Mouse (Mus musculus): Measurements from ENCODE around the gene Slc35e1. TPM values are rescaled to one million over a fixed set of nuclear protein-coding genes. Genes with fewer than 3 reads are reported as not detected.

Gene Slc35e1
- polyA plus RNA-seq, 1 experiment from 2014 or later, result 8.5 TPM

DNA sequence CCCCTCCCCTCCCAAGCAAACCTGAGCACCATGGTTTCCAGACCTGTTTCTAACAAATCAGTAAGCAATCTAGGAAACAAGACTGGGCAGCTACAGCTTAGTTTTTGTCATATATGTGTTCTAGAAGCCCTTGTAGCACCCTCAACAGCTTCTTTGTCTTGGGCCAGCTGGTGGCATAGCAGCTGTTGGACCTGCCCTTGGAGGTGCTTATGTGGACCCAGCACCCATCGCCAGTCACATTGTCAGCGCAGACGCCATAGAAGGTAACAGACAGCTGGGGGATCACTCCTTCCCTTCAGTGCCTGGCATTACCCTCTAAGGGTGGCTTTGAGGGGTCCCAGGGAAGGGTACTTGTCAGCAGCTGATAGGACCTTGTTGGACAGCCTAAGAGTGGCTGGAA is 34.6 kb downstream of the Slc35e1 start:
- Histone ChIP-seq H3K9me3 (ENCODE audit: control insufficient read depth, low read length) (no peaks in the 10 kb centered on the region), H3K4me1 (replicated peaks; ENCODE audit: control insufficient read depth, insufficient read depth) (no peaks in the 10 kb centered on the region), H3K4me2 (replicated peaks; ENCODE audit: low read depth) (no peak overlapping the region), H3K27me3 (ENCODE audit: control insufficient read depth, insufficient read depth, low read length) (no peaks in the 10 kb centered on the region), H3K36me3 (ENCODE audit: control insufficient read depth, insufficient read depth, low read length) (peaks cover 27% of the 10 kb centered on the region), H3K9ac (ENCODE audit: low read length) (no peak overlapping the region), H3K27ac (replicated peaks) (no peak overlapping the region), H3K4me3 (ENCODE audit: low read depth, low read length) (no peak overlapping the region)
- ATAC-seq (ENCODE audit: low FRiP score, low TSS enrichment), result no peak
- no peak for DNase-seq (ENCODE audit: low spot score)
- 90% methylated on average over 3 of the region's 3 CpGs for WGBS
- TF ChIP-seq EP300 (optimal IDR thresholded peaks at IDR 0.05) (no peak), CTCF (IDR thresholded peaks at IDR 0.05; ENCODE audit: low read depth) (no peak)

GRCm38 (mm10) chr8:72455317-72455716 is 37.1 kb downstream of the Slc35e1 start:
- TF ChIP-seq CTCF (IDR thresholded peaks at IDR 0.05; ENCODE audit: low read depth) (no peak), EP300 (optimal IDR thresholded peaks at IDR 0.05) (no peak)
- Histone ChIP-seq H3K36me3 (ENCODE audit: control insufficient read depth, insufficient read depth, low read length) (peaks cover 11% of the 10 kb centered on the region), H3K9me3 (ENCODE audit: control insufficient read depth, low read length) (no peaks in the 10 kb centered on the region), H3K4me1 (replicated peaks; ENCODE audit: control insufficient read depth, insufficient read depth) (no peaks in the 10 kb centered on the region), H3K4me3 (ENCODE audit: low read depth, low read length) (no peak overlapping the region), H3K27ac (replicated peaks) (no peak overlapping the region), H3K4me2 (replicated peaks; ENCODE audit: low read depth) (no peak overlapping the region), H3K9ac (ENCODE audit: low read length) (no peak overlapping the region), H3K27me3 (ENCODE audit: control insufficient read depth, insufficient read depth, low read length) (no peaks in the 10 kb centered on the region)
- WGBS, result 70% methylated on average over 4 of the region's 4 CpGs
- ATAC-seq (ENCODE audit: low FRiP score, low TSS enrichment) (no peak), DNase-seq (ENCODE audit: low spot score) (no peak)

DNA sequence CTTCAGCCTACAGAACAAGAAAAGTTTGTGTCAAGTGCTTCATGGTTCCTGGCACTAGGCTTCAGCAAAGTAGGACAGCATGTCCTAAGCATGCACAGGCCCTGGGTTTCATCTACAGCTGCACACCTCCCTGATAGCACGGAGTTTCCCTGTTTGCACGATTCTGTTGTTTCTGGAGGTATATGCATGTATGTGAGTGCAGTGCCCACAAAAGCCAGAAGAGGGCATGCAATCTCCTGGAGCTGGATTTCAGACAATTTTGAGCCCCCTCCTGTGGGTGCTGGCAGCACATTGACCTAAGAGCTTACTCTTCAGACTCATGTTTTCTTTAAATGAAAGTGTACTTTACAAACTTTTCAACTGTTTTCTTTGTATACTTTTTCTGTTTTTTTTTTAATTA is 38.5 kb downstream of the Slc35e1 start:
- Histone ChIP-seq H3K4me1 (replicated peaks; ENCODE audit: control insufficient read depth, insufficient read depth) (no peaks in the 10 kb centered on the region), H3K27me3 (ENCODE audit: control insufficient read depth, insufficient read depth, low read length) (no peaks in the 10 kb centered on the region), H3K9ac (ENCODE audit: low read length) (no peak overlapping the region), H3K36me3 (ENCODE audit: control insufficient read depth, insufficient read depth, low read length) (peaks cover 14% of the 10 kb centered on the region; the same call in 1 of the 2 replicates), H3K4me2 (replicated peaks; ENCODE audit: low read depth) (no peak overlapping the region), H3K9me3 (ENCODE audit: control insufficient read depth, low read length) (no peaks in the 10 kb centered on the region), H3K4me3 (ENCODE audit: low read depth, low read length) (no peak overlapping the region), H3K27ac (replicated peaks) (no peak overlapping the region)
- TF ChIP-seq CTCF (IDR thresholded peaks at IDR 0.05; ENCODE audit: low read depth) (0 out of 2 replicates have a peak, but pooled peaks have one; percentile 18), EP300 (optimal IDR thresholded peaks at IDR 0.05) (no peak)
- DNase-seq (ENCODE audit: low spot score) (no peak), ATAC-seq (ENCODE audit: low FRiP score, low TSS enrichment) (no peak)
- 93% methylated on average over 2 of the region's 2 CpGs for WGBS

GRCm38 (mm10) chr8:72451516-72451915 is 40.9 kb downstream of the Slc35e1 start:
- Histone ChIP-seq H3K27ac (replicated peaks) (no peak overlapping the region), H3K4me1 (replicated peaks; ENCODE audit: control insufficient read depth, insufficient read depth) (no peaks in the 10 kb centered on the region), H3K36me3 (ENCODE audit: control insufficient read depth, insufficient read depth, low read length) (peaks cover 14% of the 10 kb centered on the region; the same call in 1 of the 2 replicates), H3K4me2 (replicated peaks; ENCODE audit: low read depth) (no peak overlapping the region), H3K9me3 (ENCODE audit: control insufficient read depth, low read length) (no peaks in the 10 kb centered on the region), H3K27me3 (ENCODE audit: control insufficient read depth, insufficient read depth, low read length) (no peaks in the 10 kb centered on the region), H3K9ac (ENCODE audit: low read length) (0 out of 2 replicates have a peak overlapping the region, but pooled peaks have one; percentile 23), H3K4me3 (ENCODE audit: low read depth, low read length) (no peak overlapping the region)
- ATAC-seq (ENCODE audit: low FRiP score, low TSS enrichment) (no peak), DNase-seq (ENCODE audit: low spot score) (no peak)
- TF ChIP-seq EP300 (optimal IDR thresholded peaks at IDR 0.05) (no peak), CTCF (IDR thresholded peaks at IDR 0.05; ENCODE audit: low read depth) (no peak)
- 61% methylated on average over 8 of the region's 8 CpGs for WGBS

- DNase-seq (ENCODE audit: low spot score) (no peak), ATAC-seq (ENCODE audit: low FRiP score, low TSS enrichment) (no peak)
- TF ChIP-seq CTCF (IDR thresholded peaks at IDR 0.05; ENCODE audit: low read depth), result no peak
- no peak for TF ChIP-seq EP300 (optimal IDR thresholded peaks at IDR 0.05)
- Histone ChIP-seq H3K4me3 (ENCODE audit: low read depth, low read length) (no peak overlapping the region), H3K4me1 (replicated peaks; ENCODE audit: control insufficient read depth, insufficient read depth) (no peaks in the 10 kb centered on the region), H3K4me2 (replicated peaks; ENCODE audit: low read depth) (no peak overlapping the region), H3K27ac (replicated peaks) (no peak overlapping the region), H3K9me3 (ENCODE audit: control insufficient read depth, low read length) (no peaks in the 10 kb centered on the region), H3K36me3 (ENCODE audit: control insufficient read depth, insufficient read depth, low read length) (peaks cover 4% of the 10 kb centered on the region; the same call in 1 of the 2 replicates), H3K27me3 (ENCODE audit: control insufficient read depth, insufficient read depth, low read length) (no peaks in the 10 kb centered on the region), H3K9ac (ENCODE audit: low read length) (no peak overlapping the region)
- WGBS, result 93% methylated on average over 6 of the region's 6 CpGs
Observed at GRCm38 (mm10) chr8:72445071-72445470, 47.3 kb downstream of the Slc35e1 start.

DNA sequence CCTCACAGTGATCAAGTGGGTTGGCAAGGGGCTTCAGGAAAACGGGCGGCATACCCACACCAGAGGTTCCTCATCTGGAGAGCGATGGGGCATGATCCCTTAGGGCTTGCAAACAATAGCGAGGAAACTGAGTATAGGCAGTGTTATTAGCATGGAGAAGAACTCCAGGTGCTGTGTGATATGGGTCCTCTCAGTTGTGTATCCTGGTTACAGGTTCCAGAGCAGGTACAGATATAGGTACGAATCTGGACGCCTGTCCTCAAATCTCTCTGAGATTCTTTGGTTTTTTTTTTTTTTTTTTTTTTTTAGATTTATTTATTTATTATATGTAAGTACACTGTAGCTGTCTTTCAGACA is 48.4 kb downstream of the Slc35e1 start:
- no peaks in the 10 kb centered on the region for H3K27me3 ChIP-seq (ENCODE audit: control insufficient read depth, insufficient read depth, low read length)
- no peaks in the 10 kb centered on the region for H3K9me3 ChIP-seq (ENCODE audit: control insufficient read depth, low read length)
- no peaks in the 10 kb centered on the region for H3K36me3 ChIP-seq (ENCODE audit: control insufficient read depth, insufficient read depth, low read length)
- peak overlapping the region; percentile 50 for H3K4me2 ChIP-seq (replicated peaks; ENCODE audit: low read depth)
- H3K4me3 ChIP-seq (ENCODE audit: low read depth, low read length), result peak overlapping the region; percentile 31
- 0 out of 2 replicates have a peak overlapping the region, but pooled peaks have one; percentile 63 for H3K27ac ChIP-seq (replicated peaks)
- no peaks in the 10 kb centered on the region for H3K4me1 ChIP-seq (replicated peaks; ENCODE audit: control insufficient read depth, insufficient read depth)
- WGBS, result 32% methylated on average over 6 of the region's 6 CpGs
- H3K9ac ChIP-seq (ENCODE audit: low read length), result peak overlapping the region; percentile 56
- DNase-seq (ENCODE audit: low spot score), result no peak
- ATAC-seq (ENCODE audit: low FRiP score, low TSS enrichment), result peak; percentile 39; the same call in 1 of the 2 replicates
- no peak for TF ChIP-seq EP300 (optimal IDR thresholded peaks at IDR 0.05)
- no peak for TF ChIP-seq CTCF (IDR thresholded peaks at IDR 0.05; ENCODE audit: low read depth)

Measured in stomach, postnatal 0 days (tissue).